Mouse (Mus musculus) neural tube, embryonic 15.5 days (tissue): ENCODE results near the gene Tbl3. TPM values are rescaled to one million over a fixed set of nuclear protein-coding genes. Genes with fewer than 3 reads are reported as not detected.

Experiments used
- ATAC-seq: fragments of 200-750 bp; cut with Nextera tagmentation; 2 replicates; pipeline ENCODE4 v1.8.0; 2017; ENCODE audit warnings: mild to moderate bottlenecking, moderate TSS enrichment, moderate library complexity; ENCODE audit not compliant: low FRiP score
- H3K27ac ChIP-seq: fragments of 300-500 bp; sonication (generic); replicated peaks from 2 replicates; pipeline ENCODE4 v1.5.1; 2015; ENCODE audit warnings: mild to moderate bottlenecking, inconsistent platforms
- H3K27me3 ChIP-seq: fragments of 300-500 bp; sonication (generic); replicated peaks from 2 replicates; pipeline ENCODE4 v1.6.1; 2015; ENCODE audit warnings: inconsistent platforms
- H3K36me3 ChIP-seq: fragments of 300-500 bp; sonication (generic); 2 replicates; pipeline ENCODE4 v1.6.1; 2015; ENCODE audit warnings: inconsistent platforms
- H3K4me1 ChIP-seq: fragments of 300-500 bp; sonication (generic); 2 replicates; pipeline ENCODE4 v1.6.1; 2015; ENCODE audit warnings: inconsistent platforms
- H3K4me2 ChIP-seq: fragments of 300-500 bp; sonication (generic); 2 replicates; pipeline ENCODE4 v1.6.1; 2015; ENCODE audit warnings: inconsistent platforms, mild to moderate bottlenecking, moderate library complexity
- H3K4me3 ChIP-seq: fragments of 300-500 bp; sonication (generic); replicated peaks from 2 replicates; pipeline ENCODE4 v1.5.1; 2015; ENCODE audit warnings: mild to moderate bottlenecking, inconsistent platforms
- H3K9ac ChIP-seq: fragments of 300-500 bp; sonication (generic); replicated peaks from 2 replicates; pipeline ENCODE4 v1.6.1; 2015; ENCODE audit warnings: mild to moderate bottlenecking, inconsistent platforms
- H3K9me3 ChIP-seq: fragments of 300-500 bp; sonication (generic); replicated peaks from 2 replicates; pipeline ENCODE4 v1.6.1; 2016; ENCODE audit warnings: inconsistent platforms
- WGBS: fragments of 180-500 bp; shearing (Covaris S2); methylation state at CpG from one replicate; pipeline ENCODE4 v1.1.7; 2015; ENCODE audit warnings: mixed read lengths; 5-methylcytosine and 5-hydroxymethylcytosine counted together
- polyA plus RNA-seq: library from polyadenylated mRNA; unstranded; fragments of >200 nt; fragmentation: Nextera tagmentation; extraction: Ambion mirVana; gene quantifications from 2 replicates; pipeline ENCODE4 v1.2.1, GENCODE M21; 2015

Tbl3 gene
- 55.6 and 66.5 TPM in 2 replicates for polyA plus RNA-seq

GRCm38 (mm10) chr17:24706982-24707800 is at the start of gene Tbl3:
Gene Tbl3 (minus strand): TSS chr17:24707660.
- H3K27me3 ChIP-seq: no peaks in the 10 kb centered on the region
- peak; percentile 92 for ATAC-seq
- peaks cover 30% of the 10 kb centered on the region for H3K36me3 ChIP-seq
- H3K4me1 ChIP-seq: peaks cover 21% of the 10 kb centered on the region
- no peaks in the 10 kb centered on the region for H3K9me3 ChIP-seq
- H3K9ac ChIP-seq: peak within 1 kb of the TSS; percentile 78
- H3K27ac ChIP-seq: peak within 1 kb of the TSS; percentile 83
- H3K4me3 ChIP-seq: peak within 1 kb of the TSS; percentile 77
- H3K4me2 ChIP-seq: peak within 1 kb of the TSS; percentile 81
- 4% methylated on average over 32 of the region's 32 CpGs for WGBS

- Histone ChIP-seq H3K36me3 (no peaks in the 10 kb centered on the region), H3K9me3 (no peaks in the 10 kb centered on the region), H3K9ac (peak within 1 kb of the TSS; percentile 30; the same call in 1 of the 2 replicates), H3K4me2 (peak within 1 kb of the TSS; percentile 91), H3K27ac (no peak within 1 kb of the TSS), H3K27me3 (peaks cover 78% of the 10 kb centered on the region), H3K4me1 (peaks cover 14% of the 10 kb centered on the region), H3K4me3 (peak within 1 kb of the TSS; percentile 42)
- ATAC-seq: no peak
- WGBS: 1% methylated on average over 48 of the region's 82 CpGs
These were observed 45.2 kb upstream of the Tbl3 start, which contains the start of gene Hs3st6 for GRCm38 (mm10) chr17:24752415-24753394. Gene Hs3st6 (plus strand): TSS chr17:24752988.

- ATAC-seq: no peak
- Histone ChIP-seq H3K4me1 (peaks cover 14% of the 10 kb centered on the region), H3K4me3 (no peak overlapping the region), H3K9me3 (no peaks in the 10 kb centered on the region), H3K27ac (no peak overlapping the region), H3K36me3 (no peaks in the 10 kb centered on the region), H3K27me3 (peaks cover 81% of the 10 kb centered on the region), H3K9ac (no peak overlapping the region), H3K4me2 (no peak overlapping the region)
- WGBS: 25% methylated on average over 4 of the region's 4 CpGs
These were observed 44.1 kb upstream of the Tbl3 start for GRCm38 (mm10) chr17:24751528-24751927.

GRCm38 (mm10) chr17:24746986-24747385 is 39.5 kb upstream of the Tbl3 start:
- 43% methylated on average over 4 of the region's 4 CpGs for WGBS
- no peaks in the 10 kb centered on the region for H3K9me3 ChIP-seq
- no peaks in the 10 kb centered on the region for H3K4me1 ChIP-seq
- ATAC-seq: no peak
- H3K9ac ChIP-seq: no peak overlapping the region
- H3K27me3 ChIP-seq: peaks cover 39% of the 10 kb centered on the region
- H3K4me2 ChIP-seq: no peak overlapping the region
- no peak overlapping the region for H3K27ac ChIP-seq
- H3K36me3 ChIP-seq: no peaks in the 10 kb centered on the region
- H3K4me3 ChIP-seq: no peak overlapping the region

- Histone ChIP-seq H3K27me3 (peaks cover 29% of the 10 kb centered on the region), H3K4me3 (no peak overlapping the region), H3K4me2 (no peak overlapping the region), H3K36me3 (peaks cover 7% of the 10 kb centered on the region; the same call in 1 of the 2 replicates), H3K9ac (0 out of 2 replicates have a peak overlapping the region, but pooled peaks have one; percentile 14), H3K27ac (no peak overlapping the region), H3K9me3 (no peaks in the 10 kb centered on the region), H3K4me1 (no peaks in the 10 kb centered on the region)
- peak; percentile 88 for ATAC-seq
- 20% methylated on average over 7 of the region's 7 CpGs for whole genome bisulfite sequencing
These were observed 38.4 kb upstream of the Tbl3 start for GRCm38 (mm10) chr17:24745526-24746497.

- 68% methylated on average over 3 of the region's 3 CpGs for WGBS
- Histone ChIP-seq H3K4me2 (no peak overlapping the region), H3K36me3 (peaks cover 7% of the 10 kb centered on the region; the same call in 1 of the 2 replicates), H3K4me1 (no peaks in the 10 kb centered on the region), H3K9me3 (no peaks in the 10 kb centered on the region), H3K27me3 (peaks cover 17% of the 10 kb centered on the region), H3K4me3 (no peak overlapping the region), H3K9ac (no peak overlapping the region), H3K27ac (no peak overlapping the region)
- no peak for ATAC-seq
These were observed 36.9 kb upstream of the Tbl3 start for GRCm38 (mm10) chr17:24744381-24744780.

- no peaks in the 10 kb centered on the region for H3K9me3 ChIP-seq
- H3K27me3 ChIP-seq: peaks cover 14% of the 10 kb centered on the region
- ATAC-seq: no peak
- H3K36me3 ChIP-seq: peaks cover 7% of the 10 kb centered on the region; the same call in 1 of the 2 replicates
- no peak overlapping the region for H3K27ac ChIP-seq
- no peak overlapping the region for H3K4me2 ChIP-seq
- H3K4me3 ChIP-seq: no peak overlapping the region
- 71% methylated on average over 5 of the region's 5 CpGs for WGBS
- H3K9ac ChIP-seq: no peak overlapping the region
- no peaks in the 10 kb centered on the region for H3K4me1 ChIP-seq
These were observed 36.4 kb upstream of the Tbl3 start for GRCm38 (mm10) chr17:24743896-24744295.

- H3K4me1 ChIP-seq: peaks cover 6% of the 10 kb centered on the region
- H3K27me3 ChIP-seq: 0 out of 2 replicates have a peak, but pooled peaks cover 5% of the 10 kb centered on the region
- no peak overlapping the region for H3K9ac ChIP-seq
- no peaks in the 10 kb centered on the region for H3K9me3 ChIP-seq
- ATAC-seq: no peak
- no peak overlapping the region for H3K27ac ChIP-seq
- H3K4me3 ChIP-seq: no peak overlapping the region
- no peak overlapping the region for H3K4me2 ChIP-seq
- 84% methylated on average over 8 of the region's 8 CpGs for WGBS
- H3K36me3 ChIP-seq: peaks cover 7% of the 10 kb centered on the region; the same call in 1 of the 2 replicates
These were observed 34.8 kb upstream of the Tbl3 start for GRCm38 (mm10) chr17:24742307-24742706.

- WGBS: 84% methylated on average over 8 of the region's 8 CpGs
- no peak for ATAC-seq
- H3K4me1 ChIP-seq: peaks cover 17% of the 10 kb centered on the region
These were observed 32.5 kb upstream of the Tbl3 start for GRCm38 (mm10) chr17:24739926-24740325.

GRCm38 (mm10) chr17:24738238-24738637 is 30.8 kb upstream of the Tbl3 start:
- WGBS: 85% methylated on average over 4 of the region's 4 CpGs
- peaks cover 17% of the 10 kb centered on the region for H3K4me1 ChIP-seq
- H3K4me2 ChIP-seq: no peak overlapping the region
- no peaks in the 10 kb centered on the region for H3K27me3 ChIP-seq
- H3K9ac ChIP-seq: no peak overlapping the region
- H3K27ac ChIP-seq: no peak overlapping the region
- no peak for ATAC-seq
- H3K4me3 ChIP-seq: no peak overlapping the region
- peaks cover 7% of the 10 kb centered on the region; the same call in 1 of the 2 replicates for H3K36me3 ChIP-seq
- H3K9me3 ChIP-seq: no peaks in the 10 kb centered on the region

More at GRCm38 (mm10) chr17:24739926-24740325, 32.5 kb upstream of the Tbl3 start:
- Histone ChIP-seq H3K4me2 (no peak overlapping the region), H3K9me3 (no peaks in the 10 kb centered on the region), H3K36me3 (peaks cover 7% of the 10 kb centered on the region; the same call in 1 of the 2 replicates), H3K9ac (no peak overlapping the region), H3K27me3 (no peaks in the 10 kb centered on the region), H3K4me3 (no peak overlapping the region), H3K27ac (no peak overlapping the region)
